Mouse (Mus musculus): Measurements from ENCODE around the gene Ctcfl.

DNA sequence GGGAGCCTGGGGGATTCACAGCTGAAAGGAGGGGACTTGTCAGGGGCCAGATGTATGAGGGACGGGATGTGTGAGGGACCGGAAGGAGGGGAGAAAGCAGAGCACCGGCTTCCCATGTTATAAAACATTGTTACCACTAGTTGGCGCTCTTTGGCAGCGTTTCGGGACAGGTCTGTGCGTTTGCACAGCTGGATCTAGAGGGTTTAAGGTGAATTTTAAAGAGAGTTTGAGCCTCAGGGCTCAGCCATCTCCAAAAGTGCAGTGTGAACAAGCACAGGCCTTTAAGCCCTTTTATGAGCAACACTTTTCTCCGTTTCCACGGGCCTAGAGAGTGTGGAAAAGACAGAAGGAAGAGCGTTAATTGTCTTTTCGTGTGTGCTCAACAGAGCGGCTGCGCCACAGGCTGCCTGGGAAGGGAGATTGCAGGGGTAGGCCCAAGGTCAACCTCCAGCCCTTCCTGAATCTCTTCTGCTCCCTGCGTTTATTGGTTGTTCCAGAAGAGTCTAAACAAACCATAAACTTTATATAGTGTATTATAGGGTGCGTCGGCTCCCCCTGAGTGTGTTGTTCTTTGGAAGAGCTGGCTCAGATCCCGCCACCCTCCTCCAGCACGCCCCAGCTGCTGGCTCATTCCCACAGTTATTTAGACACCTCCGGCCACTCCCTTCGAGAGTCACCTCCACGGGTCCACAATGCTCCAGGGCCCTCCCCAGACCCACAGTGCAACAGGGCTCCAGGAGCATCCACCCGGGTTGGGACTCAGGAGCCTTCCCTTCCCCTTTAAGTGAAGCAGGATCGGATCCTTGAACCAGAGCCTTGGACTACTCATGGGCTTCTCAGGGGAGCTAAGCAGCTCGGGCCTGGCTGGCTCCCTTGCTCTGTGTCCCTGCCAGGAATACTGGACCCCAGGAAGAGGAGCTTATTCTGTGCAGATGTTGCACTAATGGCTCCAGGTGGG is 40.3 kb upstream of the Ctcfl start:
- peak; percentile 71 for TF ChIP-seq CTCF (IDR thresholded peaks at IDR 0.05; ENCODE audit: control insufficient read depth, insufficient read depth, low read length)
- no peak for TF ChIP-seq POLR2A (IDR thresholded peaks at IDR 0.05; ENCODE audit: borderline replicate concordance, control insufficient read depth, low read depth, low read length)

Measured in bone marrow, adult 2 months (tissue).